Mouse (Mus musculus): ENCODE results near the gene 1110051M20Rik.

1110051M20Rik gene

DNA sequence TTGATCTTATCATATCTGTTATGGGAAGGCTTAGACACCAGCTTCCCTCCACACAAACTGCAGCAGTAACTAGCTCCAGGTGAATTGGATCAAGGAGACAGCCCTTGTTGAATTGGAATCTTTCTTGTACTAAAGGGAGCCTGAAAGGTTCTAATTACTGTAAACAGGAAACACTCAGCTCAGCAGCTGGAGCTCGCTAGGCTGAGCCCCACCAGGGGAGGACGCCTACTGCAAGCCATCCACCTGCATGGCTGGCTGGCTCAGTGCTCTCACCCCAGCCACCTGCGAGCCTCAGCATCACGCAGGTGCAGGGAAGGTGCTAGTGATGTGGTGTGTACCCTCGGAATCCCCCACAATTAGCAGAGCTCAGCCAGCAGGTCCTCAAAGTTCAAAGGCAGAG lies 135.8 kb downstream of the 1110051M20Rik start:
- in situ Hi-C loops (cut with MseI, MboI): no loop called here

- in situ Hi-C loops (cut with MseI, MboI): no loop called here
These were observed 137.9 kb downstream of the 1110051M20Rik start for GRCm38 (mm10) chr2:91306589-91306988.

- in situ Hi-C loops (cut with MseI, MboI): no loop called here
These were observed 138.6 kb downstream of the 1110051M20Rik start for GRCm38 (mm10) chr2:91305926-91306325.

DNA sequence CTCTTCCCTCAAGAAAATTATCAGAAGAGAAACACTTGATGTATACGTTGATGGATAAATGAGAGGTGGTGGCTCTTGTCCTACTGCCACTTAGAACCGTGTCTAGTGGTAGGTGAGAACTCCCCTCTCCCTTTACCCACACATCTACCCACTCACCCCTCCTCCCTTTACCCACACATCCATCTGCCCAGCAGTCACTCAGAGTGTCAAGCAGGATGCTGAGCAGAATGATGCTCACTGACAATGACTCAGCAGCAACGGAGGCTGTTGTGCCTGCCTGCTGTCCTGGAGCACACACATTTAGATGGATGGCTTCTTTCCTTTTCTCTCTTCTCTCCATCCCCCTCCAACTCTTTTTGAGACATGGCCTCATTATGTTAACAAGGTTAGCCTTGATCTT lies 141.7 kb downstream of the 1110051M20Rik start:
- in situ Hi-C loops (cut with MseI, MboI): no loop called here

DNA sequence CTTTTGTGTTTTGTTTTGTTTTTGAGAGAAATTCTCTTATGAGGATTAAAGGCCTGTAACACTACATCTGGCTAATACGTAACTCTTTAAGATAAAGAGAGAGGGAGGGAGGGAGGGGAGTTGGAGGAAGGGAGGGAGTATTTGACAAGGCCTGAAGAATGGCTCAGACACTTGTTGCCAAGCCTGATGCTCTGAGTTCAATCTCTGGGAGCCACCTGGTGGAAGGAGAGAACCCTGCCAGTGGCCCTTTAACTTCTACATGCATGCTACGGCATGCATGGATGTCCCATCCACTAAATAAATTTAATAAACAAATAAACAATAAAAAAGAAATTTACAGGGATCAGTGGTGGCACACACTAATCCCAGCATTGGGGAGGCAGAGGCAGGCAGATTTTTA lies 142.7 kb downstream of the 1110051M20Rik start:
- in situ Hi-C loops (cut with MseI, MboI): no loop called here

GRCm38 (mm10) chr2:91300784-91301183 lies 143.7 kb downstream of the 1110051M20Rik start:
- in situ Hi-C loops (cut with MseI, MboI): no loop called here

DNA sequence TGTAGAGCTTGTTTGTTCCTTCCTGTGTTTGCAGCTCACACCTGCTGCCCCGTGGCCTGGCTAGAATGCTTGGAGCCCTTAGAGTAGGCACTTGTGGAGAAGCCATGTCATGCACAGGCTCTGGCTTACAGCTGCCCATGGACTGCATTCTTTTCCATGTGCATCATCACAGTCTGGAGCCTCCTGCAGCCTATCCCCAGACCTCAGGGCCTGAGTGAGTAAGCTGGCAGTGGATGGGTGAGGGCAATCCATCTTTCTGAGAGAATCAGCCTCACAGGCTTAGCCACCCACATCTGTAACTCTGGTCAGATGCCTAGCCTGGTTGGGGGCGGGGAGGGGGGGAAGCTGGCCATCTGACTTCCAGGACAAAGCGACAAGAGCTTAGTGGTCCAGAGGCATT lies 145.3 kb downstream of the 1110051M20Rik start:
- in situ Hi-C loops (cut with MseI, MboI): no loop called here

GRCm38 (mm10) chr2:91295895-91296294 lies 148.6 kb downstream of the 1110051M20Rik start:
- in situ Hi-C loops (cut with MseI, MboI): no loop called here

- in situ Hi-C loops (cut with MseI, MboI): no loop called here
These were observed 150.3 kb downstream of the 1110051M20Rik start for GRCm38 (mm10) chr2:91294226-91294625.

GRCm38 (mm10) chr2:91291197-91292007 lies 153.1 kb downstream of the 1110051M20Rik start:
- in situ Hi-C loops (cut with MseI, MboI): no loop called here

- in situ Hi-C loops (cut with MseI, MboI): loop anchor here (5.0 kb wide), 1 partner anchor 195 kb away; no protein-coding TSS in a partner anchor
These were observed 156.9 kb downstream of the 1110051M20Rik start for GRCm38 (mm10) chr2:91287563-91287962.

- in situ Hi-C loops (cut with MseI, MboI): loop anchor here (5.0 kb wide), 1 partner anchor 196 kb away; no protein-coding TSS in a partner anchor
These were observed 158.5 kb downstream of the 1110051M20Rik start for GRCm38 (mm10) chr2:91285885-91286505.

- in situ Hi-C loops (cut with MseI, MboI): loop anchor here (5.0 kb wide), 1 partner anchor 198 kb away; no protein-coding TSS in a partner anchor
These were observed 159.9 kb downstream of the 1110051M20Rik start for GRCm38 (mm10) chr2:91284375-91285199.

DNA sequence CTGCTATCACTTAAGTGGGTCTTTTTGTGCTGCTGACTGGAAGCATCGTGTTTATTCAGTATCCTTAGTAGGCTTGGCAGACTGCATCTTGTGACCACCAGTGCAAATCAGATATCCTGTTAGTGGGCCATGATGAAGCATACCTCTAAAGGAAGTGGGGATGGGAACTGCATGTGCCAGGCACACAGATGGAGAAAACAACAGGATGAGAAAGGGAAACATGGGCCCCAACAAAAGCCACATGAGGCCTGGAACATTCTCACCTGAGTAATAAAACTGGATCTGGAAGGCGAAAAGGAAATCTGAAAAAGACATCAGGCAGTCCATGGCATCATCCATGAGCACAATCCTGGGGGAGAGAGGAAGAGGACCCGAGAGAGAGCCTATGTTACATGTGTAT lies 160.5 kb downstream of the 1110051M20Rik start:
- in situ Hi-C loops (cut with MseI, MboI): no loop called here

DNA sequence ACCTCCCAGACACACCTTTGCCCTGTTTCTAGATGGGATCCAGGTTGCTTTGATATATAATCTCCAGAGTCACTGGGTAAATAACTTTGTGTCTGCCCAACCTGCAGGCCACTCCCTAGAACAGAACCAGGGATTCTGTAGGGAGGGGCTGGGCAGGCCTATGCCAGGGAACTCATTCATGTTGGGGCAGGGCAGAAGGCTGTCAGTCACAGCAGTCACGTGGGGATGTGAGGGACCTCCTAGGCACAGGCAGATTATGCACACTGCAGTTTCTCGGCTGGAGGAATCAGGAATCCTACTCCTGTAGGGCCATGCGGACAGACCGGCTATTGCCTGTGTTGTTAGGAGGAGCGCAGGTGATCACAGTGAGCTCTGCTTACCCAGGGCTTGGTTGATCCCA lies 163.1 kb downstream of the 1110051M20Rik start:
- in situ Hi-C loops (cut with MseI, MboI): no loop called here

GRCm38 (mm10) chr2:91279372-91279755 lies 165.1 kb downstream of the 1110051M20Rik start:
- in situ Hi-C loops (cut with MseI, MboI): no loop called here

DNA sequence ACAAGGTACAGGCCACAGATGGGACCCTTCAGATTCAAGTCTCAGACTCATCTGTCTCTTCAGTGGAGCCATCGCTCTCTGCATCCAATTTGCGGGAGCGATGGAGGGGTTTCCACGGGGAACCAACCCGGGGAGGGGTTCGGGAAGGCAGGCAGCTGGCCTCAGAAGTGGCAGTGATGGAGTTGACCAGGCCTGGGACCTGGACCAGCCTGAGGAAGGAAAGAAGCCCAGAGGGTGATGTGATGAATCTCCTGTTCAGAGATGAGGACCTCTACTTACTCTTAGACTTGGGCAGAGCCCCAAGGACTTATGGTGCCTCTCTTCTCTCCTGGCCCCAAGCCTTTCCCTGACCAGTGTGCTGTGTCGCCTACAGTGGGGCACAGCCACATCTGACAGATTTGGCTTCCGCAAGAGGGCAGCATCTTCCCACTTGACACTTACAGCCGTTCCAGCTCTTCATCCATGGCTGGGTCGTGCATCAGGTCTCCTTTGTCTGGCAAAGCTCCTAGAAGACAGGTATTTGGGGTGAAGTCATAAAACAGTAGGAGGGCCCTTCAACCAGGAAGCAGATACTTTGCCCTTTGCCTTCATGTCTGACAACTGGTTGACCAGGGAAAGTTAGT lies 165.6 kb downstream of the 1110051M20Rik start:
- in situ Hi-C loops (cut with MseI, MboI): no loop called here

- in situ Hi-C loops (cut with MseI, MboI): no loop called here
These were observed 174.8 kb downstream of the 1110051M20Rik start for GRCm38 (mm10) chr2:91269687-91270133.

- in situ Hi-C loops (cut with MseI, MboI): no loop called here
These were observed 175.8 kb downstream of the 1110051M20Rik start for GRCm38 (mm10) chr2:91268706-91269105.

DNA sequence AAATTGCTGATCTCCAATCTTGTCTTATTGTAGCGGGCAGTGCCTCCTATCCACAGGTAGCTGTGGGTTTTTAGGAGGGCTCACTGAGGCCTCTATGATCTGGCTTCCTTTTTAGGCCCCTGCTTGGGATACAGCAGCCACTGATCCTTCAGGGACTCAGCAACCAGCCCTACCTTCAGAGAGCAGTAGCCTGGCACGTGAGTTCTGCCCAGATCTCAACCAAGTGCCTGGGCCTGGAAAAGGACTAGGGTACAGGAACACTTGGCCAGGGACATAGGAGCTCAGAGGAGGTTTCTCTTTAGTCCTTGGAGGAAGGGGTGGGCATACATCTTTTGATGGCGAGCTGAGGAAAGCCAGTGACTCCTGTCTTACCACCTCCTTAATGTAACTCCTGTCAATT lies 176.5 kb downstream of the 1110051M20Rik start:
- in situ Hi-C loops (cut with MseI, MboI): no loop called here
